ENCODE assay signal across 10 mouse cellular contexts in the genomic region with DNA sequence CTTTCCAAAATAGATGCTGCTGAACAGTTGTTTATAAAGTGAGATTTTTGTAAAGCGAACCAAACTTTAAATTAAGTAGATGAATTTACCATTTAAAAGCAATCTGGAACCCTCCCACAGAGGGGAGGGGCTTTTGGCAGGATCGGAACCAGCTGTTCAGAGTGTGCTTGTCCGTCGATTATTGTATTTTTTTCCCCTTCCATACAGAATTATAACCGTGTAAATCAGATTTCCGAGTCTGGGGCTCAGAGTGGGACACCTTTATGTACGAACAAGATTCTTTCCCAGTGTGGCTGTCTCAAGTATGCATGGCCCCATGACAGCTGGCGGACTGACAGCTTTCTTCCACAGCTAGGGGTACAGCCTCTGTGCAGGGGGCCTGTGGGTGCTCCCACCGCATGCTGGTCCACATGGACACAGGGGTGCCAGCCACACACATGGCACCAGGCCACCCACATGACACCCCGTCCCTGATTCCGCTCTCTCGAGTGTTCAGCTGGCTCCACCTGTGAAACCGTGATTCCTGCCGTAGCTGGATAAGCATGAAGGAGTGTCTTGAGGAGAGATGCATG. TPM values are rescaled to one million over a fixed set of nuclear protein-coding genes. Genes with fewer than 3 reads are reported as not detected.
DNase-seq lines count a peak whose midpoint lies in the region; ATAC-seq and TF ChIP-seq lines count a peak whose summit lies in the region.
"Had no signal": no experiment of that assay in that cellular context is flagged by ENCODE, and none has a peak within 500 bp of the region (broad histone marks: within the 10 kb centered on the region; RNA-seq: fewer than 3 reads in every experiment).

No protein-coding gene starts in this region.

- no peak overlapping the region for H3K4me3 ChIP-seq in heart, embryonic 12.5 days
- no peak overlapping the region for H3K4me3 ChIP-seq in olfactory bulb, adult 2 months (ENCODE audit: insufficient read depth, low read depth, low read length)
- H3K4me3 ChIP-seq: neural tube, embryonic 12.5 days had no signal

- H3K4me1 ChIP-seq in heart, embryonic 12.5 days (replicated peaks): peaks cover 39% of the 10 kb centered on the region
- peaks cover 28% of the 10 kb centered on the region for H3K4me1 ChIP-seq in olfactory bulb, adult 2 months (ENCODE audit: control insufficient read depth, insufficient read depth, low read length)

- no peak overlapping the region for H3K27ac ChIP-seq in heart, embryonic 12.5 days (ENCODE audit: poor library complexity, severe bottlenecking)
- peak overlapping the region; percentile 73; the same call in 1 of the 2 replicates for H3K27ac ChIP-seq in olfactory bulb, adult 2 months (ENCODE audit: insufficient read depth, low read depth, low read length)
- H3K27ac ChIP-seq: neural tube, embryonic 12.5 days had no signal

- no peak overlapping the region for H3K4me2 ChIP-seq in heart, embryonic 12.5 days
- H3K4me2 ChIP-seq: neural tube, embryonic 12.5 days had no signal

- H3K9ac ChIP-seq in heart, embryonic 12.5 days: no peak overlapping the region
- H3K9ac ChIP-seq: neural tube, embryonic 12.5 days had no signal

- intact Hi-C loops in heart, postnatal 10 days (cut with DNase I): no loop called here

- WGBS in heart, embryonic 12.5 days: 82% methylated on average over 14 of the region's 14 CpGs
- 51% methylated on average over 14 of the region's 14 CpGs for WGBS in olfactory bulb, adult 2 months

- no peaks in the 10 kb centered on the region for H3K36me3 ChIP-seq in heart, embryonic 12.5 days
- H3K36me3 ChIP-seq: neural tube, embryonic 12.5 days had no signal

- H3K27me3 ChIP-seq in heart, embryonic 12.5 days (replicated peaks): no peaks in the 10 kb centered on the region
- H3K27me3 ChIP-seq: neural tube, embryonic 12.5 days had no signal

- 0 out of 2 replicates have a peak, but pooled peaks cover 2% of the 10 kb centered on the region for H3K9me3 ChIP-seq in heart, embryonic 12.5 days (replicated peaks)
- H3K9me3 ChIP-seq: neural tube, embryonic 12.5 days had no signal

- peak; percentile 33 to 34 for DNase-seq in heart, postnatal 10 days
- peak; percentile 53 for DNase-seq in lung, postnatal 10 days
- no peak for DNase-seq in lung, postnatal 25 days (ENCODE audit: low spot score)
- peak; percentile 25 for DNase-seq in heart, postnatal 4 days
- DNase-seq in layer of hippocampus, postnatal 14 days (ENCODE audit: low spot score in 2 of 2): no peak
- DNase-seq in cerebellum, adult 11 months: no peak
- DNase-seq: thymus, postnatal 25 days had no signal

- no peak for TF ChIP-seq CTCF in olfactory bulb, adult 2 months (IDR thresholded peaks at IDR 0.05; ENCODE audit: insufficient read depth, low read depth, low read length)

- TF ChIP-seq POLR2A in olfactory bulb, adult 2 months (IDR thresholded peaks at IDR 0.05; ENCODE audit: insufficient read depth, low read depth, low read length): no peak

- no peak for ATAC-seq in heart, embryonic 12.5 days (ENCODE audit: insufficient number of reproducible peaks, low FRiP score)

RNA-seq across cellular contexts. Expression of a gene that starts 32.5 kb away (rescaled TPM):
- total RNA-seq in heart, postnatal 10 days (2021): 10 to 100 TPM; 15.9 to 18.4 TPM
- polyA plus RNA-seq in heart, embryonic 12.5 days (2016; fragmentation: Nextera tagmentation; extraction: Ambion mirVana): 3.7 and 6.3 TPM in 2 replicates
- total RNA-seq in heart, postnatal 4 days (2021): 10 to 100 TPM; 14.4 to 18.2 TPM
- not detected in 2 replicates for polyA plus RNA-seq in olfactory bulb, adult 2 months (2012; ENCODE audit: insufficient read depth, insufficient read length, low replicate concordance, missing spikeins)
- 10 to 100 TPM; 29.6 to 31.8 TPM for total RNA-seq in layer of hippocampus, postnatal 14 days (2021)

Comparison
In these comparisons a context has a peak if more than half of its experiments do, and no peak if none do; other contexts are left out.
1. DNase-seq: peak in heart, postnatal 10 days (2 of 2), lung, postnatal 10 days (single experiment) and heart, postnatal 4 days (single experiment); none in lung, postnatal 25 days (single experiment), layer of hippocampus, postnatal 14 days (0 of 2) and cerebellum, adult 11 months (single experiment).